Mouse (Mus musculus): ENCODE data around the gene Gm45337. TPM values are rescaled to one million over a fixed set of nuclear protein-coding genes. Genes with fewer than 3 reads are reported as not detected.

The Gm45337 gene
- polyA plus RNA-seq, 1 experiment from 2014 or later, result not detected

GRCm38 (mm10) chr7:142097776-142098175 is 46.6 kb downstream of the Gm45337 start:
- no peak overlapping the region for H3K4me2 ChIP-seq
- H3K4me1 ChIP-seq (replicated peaks), result peaks cover 27% of the 10 kb centered on the region
- no peak overlapping the region for H3K9ac ChIP-seq
- no peak overlapping the region for H3K4me3 ChIP-seq
- peaks cover 30% of the 10 kb centered on the region for H3K27me3 ChIP-seq
- 13% methylated on average over 9 of the region's 9 CpGs for WGBS
- no peaks in the 10 kb centered on the region for H3K36me3 ChIP-seq
- H3K27ac ChIP-seq, result no peak overlapping the region
- ATAC-seq (replicated peaks; ENCODE audit: insufficient number of reproducible peaks, insufficient read depth, low FRiP score, low read depth), result no peak
- H3K9me3 ChIP-seq (replicated peaks), result no peaks in the 10 kb centered on the region

- ATAC-seq (replicated peaks; ENCODE audit: insufficient number of reproducible peaks, insufficient read depth, low FRiP score, low read depth), result no peak
- H3K9me3 ChIP-seq (replicated peaks), result no peaks in the 10 kb centered on the region
- H3K4me3 ChIP-seq, result no peak overlapping the region
- no peak overlapping the region for H3K9ac ChIP-seq
- peaks cover 30% of the 10 kb centered on the region for H3K27me3 ChIP-seq
- peaks cover 37% of the 10 kb centered on the region for H3K4me1 ChIP-seq (replicated peaks)
- no peak overlapping the region for H3K4me2 ChIP-seq
- H3K27ac ChIP-seq, result no peak overlapping the region
- no peaks in the 10 kb centered on the region for H3K36me3 ChIP-seq
- 55% methylated on average over 4 of the region's 4 CpGs for WGBS
These were observed 47.7 kb downstream of the Gm45337 start for GRCm38 (mm10) chr7:142096701-142097100.

- Histone ChIP-seq H3K9me3 (replicated peaks) (no peaks in the 10 kb centered on the region), H3K27me3 (peaks cover 30% of the 10 kb centered on the region), H3K4me3 (peak within 1 kb of the TSS; percentile 85), H3K36me3 (no peaks in the 10 kb centered on the region), H3K4me2 (peak within 1 kb of the TSS; percentile 83), H3K9ac (peak within 1 kb of the TSS; percentile 88), H3K4me1 (replicated peaks) (peaks cover 45% of the 10 kb centered on the region), H3K27ac (peak within 1 kb of the TSS; percentile 83)
- 1% methylated on average over 62 of the region's 63 CpGs for WGBS
- ATAC-seq (replicated peaks; ENCODE audit: insufficient number of reproducible peaks, insufficient read depth, low FRiP score, low read depth), result peak; percentile 89
These were observed 49.0 kb downstream of the Gm45337 start, which contains the start of gene Dusp8 for GRCm38 (mm10) chr7:142095183-142095931. Gene Dusp8 (minus strand): TSS chr7:142095843.

GRCm38 (mm10) chr7:142094301-142095143 is 49.9 kb downstream of the Gm45337 start:
- Histone ChIP-seq H3K4me1 (replicated peaks) (peaks cover 54% of the 10 kb centered on the region), H3K4me3 (peak overlapping the region; percentile 85), H3K4me2 (peak overlapping the region; percentile 83), H3K36me3 (no peaks in the 10 kb centered on the region), H3K9ac (peak overlapping the region; percentile 88), H3K27ac (peak overlapping the region; percentile 83), H3K9me3 (replicated peaks) (no peaks in the 10 kb centered on the region), H3K27me3 (peaks cover 26% of the 10 kb centered on the region)
- peak; percentile 41 for ATAC-seq (replicated peaks; ENCODE audit: insufficient number of reproducible peaks, insufficient read depth, low FRiP score, low read depth)
- WGBS, result under 1% methylated on average over 89 of the region's 89 CpGs

GRCm38 (mm10) chr7:142093696-142094240 is 50.6 kb downstream of the Gm45337 start:
- Histone ChIP-seq H3K4me1 (replicated peaks) (peaks cover 61% of the 10 kb centered on the region), H3K9ac (peak overlapping the region; percentile 88), H3K36me3 (no peaks in the 10 kb centered on the region), H3K9me3 (replicated peaks) (no peaks in the 10 kb centered on the region), H3K27ac (no peak overlapping the region), H3K4me2 (peak overlapping the region; percentile 83), H3K4me3 (peak overlapping the region; percentile 85), H3K27me3 (peaks cover 18% of the 10 kb centered on the region)
- ATAC-seq (replicated peaks; ENCODE audit: insufficient number of reproducible peaks, insufficient read depth, low FRiP score, low read depth), result no peak
- WGBS, result 30% methylated on average over 6 of the region's 6 CpGs

Other genes starting within 250 kb of the Gm45337 start
- gene Tollip, start 226.1 kb downstream of the Gm45337 start, polyA plus RNA-seq (2015; fragmentation: Nextera tagmentation; extraction: Ambion mirVana), result 32.3 and 43.3 TPM in 2 replicates
- 0.43 and 0.56 TPM in 2 replicates for gene Brsk2, start 194.9 kb downstream of the Gm45337 start, polyA plus RNA-seq (2015; fragmentation: Nextera tagmentation; extraction: Ambion mirVana)
- 43.4 and 52.7 TPM in 2 replicates for gene Mob2, start 83.5 kb downstream of the Gm45337 start, polyA plus RNA-seq (2015; fragmentation: Nextera tagmentation; extraction: Ambion mirVana)
- gene Dusp8, start 48.8 kb downstream of the Gm45337 start, polyA plus RNA-seq (2015; fragmentation: Nextera tagmentation; extraction: Ambion mirVana), result 11.5 and 12.2 TPM in 2 replicates
- not detected in 2 replicates for gene Gm45618, start 23.9 kb downstream of the Gm45337 start, polyA plus RNA-seq (2015; fragmentation: Nextera tagmentation; extraction: Ambion mirVana)
- gene Gm39115, start 8.6 kb downstream of the Gm45337 start, polyA plus RNA-seq (2015; fragmentation: Nextera tagmentation; extraction: Ambion mirVana), result not detected in 2 replicates
- not detected in 2 replicates for gene Gm29735, start 12.5 kb upstream of the Gm45337 start, polyA plus RNA-seq (2015; fragmentation: Nextera tagmentation; extraction: Ambion mirVana)
- not detected in 2 replicates for gene Gm4553, start 21.1 kb upstream of the Gm45337 start, polyA plus RNA-seq (2015; fragmentation: Nextera tagmentation; extraction: Ambion mirVana)
- gene Krtap5-2, start 31.4 kb upstream of the Gm45337 start, polyA plus RNA-seq (2015; fragmentation: Nextera tagmentation; extraction: Ambion mirVana), result not detected in 2 replicates
- gene Gm10153, start 45.8 kb upstream of the Gm45337 start, polyA plus RNA-seq (2015; fragmentation: Nextera tagmentation; extraction: Ambion mirVana), result not detected in 2 replicates
- not detected in 2 replicates for gene Krtap5-3, start 56.8 kb upstream of the Gm45337 start, polyA plus RNA-seq (2015; fragmentation: Nextera tagmentation; extraction: Ambion mirVana)
- not detected in 2 replicates for gene Gm7579, start 67.3 kb upstream of the Gm45337 start, polyA plus RNA-seq (2015; fragmentation: Nextera tagmentation; extraction: Ambion mirVana)
- gene Krtap5-5, start 85.4 kb upstream of the Gm45337 start, polyA plus RNA-seq (2015; fragmentation: Nextera tagmentation; extraction: Ambion mirVana), result not detected in 2 replicates
- gene Gm40460, start 96.5 kb upstream of the Gm45337 start, polyA plus RNA-seq (2015; fragmentation: Nextera tagmentation; extraction: Ambion mirVana), result not detected in 2 replicates
- gene Gm2431, start 113.7 kb upstream of the Gm45337 start, polyA plus RNA-seq (2015; fragmentation: Nextera tagmentation; extraction: Ambion mirVana), result not detected in 2 replicates
- gene Gm4559, start 129.8 kb upstream of the Gm45337 start, polyA plus RNA-seq (2015; fragmentation: Nextera tagmentation; extraction: Ambion mirVana), result not detected in 2 replicates
- gene Krtap5-1, start 152.5 kb upstream of the Gm45337 start, polyA plus RNA-seq (2015; fragmentation: Nextera tagmentation; extraction: Ambion mirVana), result not detected in 2 replicates
- not detected in 2 replicates for gene Krtap5-4, start 158.9 kb upstream of the Gm45337 start, polyA plus RNA-seq (2015; fragmentation: Nextera tagmentation; extraction: Ambion mirVana)
- gene Ifitm10, start 229.1 kb upstream of the Gm45337 start, polyA plus RNA-seq (2015; fragmentation: Nextera tagmentation; extraction: Ambion mirVana), result 4.7 and 5.5 TPM in 2 replicates
- 1.2 TPM in 1 of 2 replicates, not detected in the other for gene Gm49369, start 238.1 kb upstream of the Gm45337 start, polyA plus RNA-seq (2015; fragmentation: Nextera tagmentation; extraction: Ambion mirVana)
- gene Ctsd, start 243.4 kb upstream of the Gm45337 start, polyA plus RNA-seq (2015; fragmentation: Nextera tagmentation; extraction: Ambion mirVana), result 389 and 487 TPM in 2 replicates